Mouse (Mus musculus) B cell, adult 2 months (primary cell): Measurements from ENCODE around the gene Fam78b.
A peak's percentile ranks its signal among the peaks of the same experiment; 100 is the strongest.

ENCODE experiments used
- DNase-seq, 2 experiments: peaks; one replicate each; pipeline ENCODE4 v3.0.0; 2022

Fam78b gene

GRCm38 (mm10) chr1:167001174-167001843 is at the start of gene Fam78b:
Fam78b (plus strand) TSS chr1:167001417.
- DNase-seq, result peak; percentile 22 to 24

DNA sequence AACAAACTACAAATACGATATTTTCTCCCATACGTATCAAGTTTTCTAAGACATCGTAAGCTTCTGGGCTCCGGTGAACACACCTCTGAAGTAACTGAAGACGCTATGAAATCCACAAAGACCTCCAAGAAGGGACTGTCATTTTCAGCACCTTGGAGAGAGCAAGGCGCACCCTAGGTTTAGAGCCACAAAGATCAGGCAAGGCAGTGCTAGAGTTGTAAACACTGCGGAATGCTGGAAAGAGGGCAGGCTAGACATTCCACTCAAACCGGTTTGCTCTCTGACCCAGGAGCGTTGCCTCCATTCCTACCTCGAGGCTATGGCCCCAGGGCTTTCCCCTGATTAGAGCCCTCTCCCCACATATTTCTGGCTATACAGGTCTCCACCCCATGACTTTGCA is 36.7 kb upstream of the Fam78b start:
- no peak for DNase-seq

DNA sequence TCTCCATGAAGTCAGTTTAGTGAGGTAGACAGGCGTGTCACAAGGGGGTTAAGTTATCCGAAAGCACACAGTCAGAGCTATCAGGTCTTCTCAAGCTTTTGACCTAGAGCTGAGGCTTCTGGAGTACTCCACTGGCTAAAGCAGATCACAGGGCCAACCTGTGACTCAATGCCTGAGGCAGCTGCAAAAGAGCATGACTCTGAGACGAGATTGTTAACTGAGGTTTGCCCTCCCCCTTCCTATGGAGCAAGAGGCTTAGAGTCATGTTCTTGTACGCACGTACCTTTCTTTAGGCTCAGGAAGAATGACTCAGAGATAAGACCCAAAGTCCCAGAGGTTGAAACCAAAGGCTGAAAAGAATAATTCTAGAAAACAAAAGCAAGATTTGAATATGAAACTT is 32.9 kb upstream of the Fam78b start:
- DNase-seq, result no peak

DNA sequence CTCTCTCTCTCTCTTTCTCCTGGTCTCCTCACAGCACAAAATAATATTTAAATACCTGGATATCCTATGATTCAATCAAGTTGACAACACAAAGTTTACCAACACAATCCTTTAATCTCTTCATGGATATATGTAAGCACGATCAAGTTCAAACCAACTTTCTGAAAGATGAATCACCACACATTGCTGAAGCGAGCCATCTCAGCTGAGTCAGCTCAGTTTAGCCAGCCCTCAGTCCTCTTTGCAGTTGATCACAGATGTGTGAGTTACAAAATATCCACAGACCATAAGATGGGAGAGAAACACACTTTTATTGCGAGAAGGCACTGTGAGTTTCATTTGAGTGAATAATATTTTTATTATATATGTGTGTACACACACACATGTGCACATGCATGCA is 27.5 kb upstream of the Fam78b start:
- no peak for DNase-seq

DNA sequence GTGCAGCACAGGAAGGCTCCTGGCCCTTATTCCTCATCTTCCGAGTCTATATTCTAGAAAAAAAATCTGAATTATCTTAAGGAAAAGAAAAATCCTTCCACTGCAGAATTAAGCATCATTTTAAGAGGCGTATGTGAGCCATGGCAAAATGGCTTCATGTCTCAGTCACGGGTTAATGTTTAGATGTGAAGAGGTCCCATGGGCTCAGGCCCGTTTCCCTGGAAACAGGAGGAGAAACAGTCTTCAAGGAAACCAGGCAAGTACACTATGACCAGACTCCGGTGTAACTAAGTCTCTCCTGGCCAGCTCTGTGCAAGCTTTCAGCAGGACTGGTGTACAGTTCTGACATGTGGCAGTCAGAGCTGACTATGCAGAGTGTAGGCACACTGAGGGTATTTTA is 22.6 kb upstream of the Fam78b start:
- no peak for DNase-seq

DNA sequence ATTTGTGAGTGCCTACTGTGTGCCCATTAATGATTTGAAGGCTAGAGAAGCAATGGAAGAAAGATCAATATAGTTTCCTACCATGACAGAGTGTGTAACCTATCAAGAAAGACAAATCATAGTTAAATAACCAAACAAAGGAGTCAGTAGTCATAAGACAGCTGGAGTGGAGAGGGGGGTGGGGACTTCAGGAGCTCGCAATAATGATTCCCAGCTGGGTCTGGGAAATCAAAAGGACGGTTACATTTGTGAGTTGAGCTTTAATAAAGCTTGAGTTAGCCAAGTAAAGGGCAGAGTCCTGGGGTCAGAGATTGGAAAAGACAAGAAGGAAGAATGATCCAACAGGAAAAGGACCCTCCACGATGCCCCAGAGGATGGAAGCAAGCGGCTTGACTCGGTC is 7.0 kb upstream of the Fam78b start:
- DNase-seq, result no peak

GRCm38 (mm10) chr1:166996250-166996649 is 5.0 kb upstream of the Fam78b start:
- DNase-seq, result no peak

GRCm38 (mm10) chr1:166996811-166997210 is 4.4 kb upstream of the Fam78b start:
- no peak for DNase-seq

DNA sequence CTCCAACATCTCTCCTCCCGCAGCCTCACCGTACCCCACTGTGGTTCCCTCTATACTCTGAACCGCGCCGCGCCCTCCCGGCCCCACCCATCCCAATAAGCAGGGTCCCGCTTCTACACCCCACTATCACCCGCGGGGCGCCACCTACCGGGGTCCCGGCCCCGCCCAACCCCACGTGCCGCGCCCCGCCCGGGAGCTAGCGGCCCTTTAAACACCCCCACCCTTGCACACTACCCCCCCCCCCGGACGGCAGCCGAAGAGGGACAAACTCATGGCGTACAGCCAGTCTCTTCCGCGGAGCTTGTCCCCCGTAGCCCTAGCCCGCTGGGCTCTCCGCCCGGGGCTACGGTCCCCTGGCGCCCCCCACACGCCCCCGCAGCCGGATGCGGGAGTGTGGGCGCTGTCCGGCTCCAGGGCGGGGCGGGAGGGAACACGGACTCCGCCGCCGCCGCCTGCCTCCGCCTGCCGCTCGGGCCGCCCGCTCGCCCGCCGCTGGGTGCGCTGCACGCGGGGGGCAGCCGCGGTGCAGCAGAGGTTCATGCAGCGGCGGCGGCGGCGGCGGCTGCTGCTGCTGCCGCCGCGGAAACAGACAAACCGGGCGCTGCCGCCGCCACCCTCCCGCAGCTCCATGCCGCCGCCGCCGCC is 566 bp upstream of the Fam78b start:
- peak; percentile 81 to 83 for DNase-seq

DNA sequence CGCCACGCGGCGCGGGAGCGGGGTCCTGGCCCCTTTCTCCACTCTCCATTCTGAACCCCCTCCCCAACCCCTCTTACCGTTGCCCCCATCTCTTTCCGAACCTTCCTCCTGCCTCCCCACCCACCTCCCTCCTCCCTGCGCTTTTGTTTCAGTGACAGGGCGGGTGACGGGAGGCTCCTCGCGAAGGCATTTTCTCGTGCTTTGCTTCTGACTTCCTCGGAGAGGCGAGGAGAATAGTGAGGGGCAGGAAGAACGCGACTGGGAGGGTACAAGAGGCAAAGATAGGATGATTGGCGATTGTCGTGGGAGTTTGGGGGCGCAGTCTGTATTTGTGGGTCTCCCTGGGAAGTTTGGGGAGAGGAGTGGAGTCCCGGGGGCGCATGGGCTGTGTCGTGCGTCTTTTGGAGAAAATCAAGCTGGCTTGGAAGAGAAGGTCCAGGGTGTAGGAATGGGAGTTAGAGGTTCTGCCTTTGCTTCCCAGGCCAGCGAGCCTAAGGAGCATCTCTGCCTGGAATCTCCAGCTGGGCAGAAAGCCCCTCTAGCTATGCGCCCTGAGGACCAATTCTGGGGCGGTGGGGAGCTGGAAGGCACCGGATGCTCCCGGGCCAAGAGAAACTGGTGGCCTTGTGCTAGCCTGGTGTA is 748 bp downstream of the Fam78b start:
- peak; percentile 4 to 7 for DNase-seq

GRCm38 (mm10) chr1:167002486-167002850 is 1.3 kb downstream of the Fam78b start:
- peak; percentile 19 to 34 for DNase-seq

GRCm38 (mm10) chr1:167004621-167005020 is 3.4 kb downstream of the Fam78b start:
- DNase-seq, result no peak

- DNase-seq, result no peak
Measured at GRCm38 (mm10) chr1:167007341-167007740, 6.1 kb downstream of the Fam78b start.

GRCm38 (mm10) chr1:167010190-167010589 is 9.0 kb downstream of the Fam78b start:
- no peak for DNase-seq

GRCm38 (mm10) chr1:167011301-167011700 is 10.1 kb downstream of the Fam78b start:
- no peak for DNase-seq

DNA sequence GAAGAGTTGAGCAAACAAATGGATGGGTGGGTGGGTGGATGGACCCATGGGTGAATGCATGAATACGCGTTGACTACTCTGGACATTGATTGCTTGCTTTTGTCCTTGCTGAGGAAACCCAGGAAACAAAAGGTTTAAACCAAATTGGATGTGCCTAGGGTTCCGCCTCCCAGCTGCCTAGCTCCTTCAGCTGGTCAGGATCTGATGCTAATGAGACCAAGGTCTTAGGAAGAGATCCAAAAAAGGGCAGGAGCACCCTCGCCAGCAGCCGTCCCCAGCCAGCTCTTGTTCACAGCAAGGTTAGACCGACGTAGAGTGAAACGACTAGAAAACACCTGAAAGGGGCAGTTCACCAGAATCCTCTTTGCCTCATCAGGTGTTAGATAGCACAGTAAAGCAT is 11.4 kb downstream of the Fam78b start:
- no peak for DNase-seq

- DNase-seq, result no peak
Measured at GRCm38 (mm10) chr1:167013234-167013864, 12.1 kb downstream of the Fam78b start.

- no peak for DNase-seq
Measured at GRCm38 (mm10) chr1:167016269-167016668, 15.1 kb downstream of the Fam78b start.

DNA sequence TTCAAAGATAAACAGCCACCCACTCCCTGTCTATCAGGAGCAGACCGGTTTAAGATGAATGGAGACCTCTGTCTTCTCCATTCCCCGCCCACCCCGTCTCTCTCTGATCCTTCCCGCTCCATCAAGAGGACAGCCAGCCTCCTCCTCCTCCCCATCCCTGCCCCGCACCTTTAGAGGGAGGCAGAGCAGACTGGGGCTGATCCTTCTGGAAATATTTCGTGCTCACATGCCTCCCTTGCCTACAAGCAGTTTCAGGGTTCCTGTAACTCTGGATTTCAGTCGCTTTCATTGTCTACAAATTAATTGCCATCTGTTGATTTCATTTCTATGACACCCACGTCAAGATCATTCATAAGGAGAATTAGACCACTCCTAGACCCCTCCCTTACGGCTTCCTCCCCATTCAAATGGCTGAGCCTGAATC is 20.8 kb downstream of the Fam78b start:
- no peak for DNase-seq

GRCm38 (mm10) chr1:167022541-167023121 is 21.4 kb downstream of the Fam78b start:
- DNase-seq, result no peak

- no peak for DNase-seq
Measured at GRCm38 (mm10) chr1:167023794-167024193, 22.6 kb downstream of the Fam78b start.

- DNase-seq, result no peak
Measured at GRCm38 (mm10) chr1:167024961-167025360, 23.7 kb downstream of the Fam78b start.

- no peak for DNase-seq
Measured at GRCm38 (mm10) chr1:167032046-167032648, 30.9 kb downstream of the Fam78b start.
